Mouse (Mus musculus): ENCODE results near the gene Copz2. TPM values are rescaled to one million over a fixed set of nuclear protein-coding genes. Genes with fewer than 3 reads are reported as not detected.
A peak's percentile ranks its signal among the peaks of the same experiment; 100 is the strongest.
"Not testable (repeated sequence)": the region's sequence is repeated elsewhere in the genome, so short reads cannot be mapped to it uniquely, and the experiment has no call there.

Gene Copz2
- polyA plus RNA-seq (2015; fragmentation: Nextera tagmentation; extraction: Ambion mirVana) = 123 and 125 TPM in 2 replicates

DNA sequence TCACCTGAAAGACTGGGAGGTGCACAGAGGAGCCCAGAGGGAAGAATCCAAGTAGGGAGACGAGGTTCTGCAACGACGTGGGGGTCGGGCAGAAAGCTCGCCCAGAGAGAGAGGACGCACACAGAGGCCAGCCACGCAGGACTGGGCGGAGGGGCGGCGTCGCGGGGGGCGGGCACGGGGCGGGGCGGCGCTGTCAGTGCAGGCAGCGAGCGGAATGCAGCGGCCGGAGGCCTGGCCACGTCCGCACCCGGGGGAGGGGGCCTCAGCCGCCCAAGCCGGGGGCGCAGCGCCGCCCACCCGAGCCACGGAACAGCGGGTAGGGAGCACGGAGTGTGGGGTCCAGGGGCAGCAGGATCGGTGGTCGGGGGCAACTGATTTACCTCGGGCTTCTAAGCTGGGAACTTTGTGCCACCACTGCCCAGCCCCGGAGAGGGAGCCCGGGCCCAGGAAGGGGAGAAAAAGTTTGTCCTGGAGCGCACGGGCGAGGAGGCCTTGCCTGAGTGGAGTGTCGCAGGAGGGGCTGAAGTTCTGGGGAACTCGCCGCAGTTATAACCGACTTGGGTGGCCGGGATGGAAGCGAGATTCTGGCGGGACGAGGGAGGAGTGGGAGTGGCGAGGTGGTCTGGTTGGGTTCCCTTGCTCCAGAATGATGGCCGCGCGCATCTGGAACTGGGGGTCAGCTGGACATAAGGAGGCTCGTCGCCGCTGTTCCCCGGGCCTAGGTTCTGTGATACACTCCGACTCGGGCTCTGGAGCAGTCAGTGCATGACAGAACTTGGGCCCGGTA, at the start of gene Copz2:
TSS of gene Copz2 (plus strand) at position 190 of the 787 bp plus-strand sequence.
- H3K27ac ChIP-seq = peak within 1 kb of the TSS; percentile 44; the same call in 1 of the 2 replicates
- peak; percentile 63 for ATAC-seq (ENCODE audit: insufficient number of reproducible peaks, insufficient read depth, low FRiP score, low TSS enrichment, low read depth)
- WGBS = 1% methylated on average over 57 of the region's 60 CpGs

DNA sequence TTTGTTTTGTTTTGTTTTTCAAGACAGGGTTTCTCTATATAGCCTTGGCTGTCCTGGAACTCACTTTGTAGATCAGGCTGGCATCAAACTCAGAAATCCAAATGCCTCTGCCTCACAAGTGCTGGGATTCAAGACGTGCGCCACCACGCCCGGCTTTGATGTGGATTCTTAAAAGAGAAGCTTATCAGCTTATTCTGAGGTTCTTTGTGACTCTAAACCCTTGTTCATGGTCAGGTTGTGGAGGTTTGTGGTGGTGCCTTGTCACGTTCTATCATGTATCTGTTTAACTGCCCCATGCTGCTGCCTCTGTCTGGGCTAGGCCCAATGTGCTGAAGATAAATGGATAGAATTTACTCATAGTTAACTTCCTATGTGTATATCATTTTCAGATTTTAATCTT, 44.1 kb upstream of the Copz2 start:
- H3K4me1 ChIP-seq = no peaks in the 10 kb centered on the region
- H3K36me3 ChIP-seq = peaks cover 93% of the 10 kb centered on the region
- no peak overlapping the region for H3K9ac ChIP-seq
- WGBS = 88% methylated on average over 5 of the region's 5 CpGs
- no peak overlapping the region for H3K4me3 ChIP-seq
- no peaks in the 10 kb centered on the region for H3K9me3 ChIP-seq
- H3K27ac ChIP-seq = no peak overlapping the region
- no peak for ATAC-seq (ENCODE audit: insufficient number of reproducible peaks, insufficient read depth, low FRiP score, low TSS enrichment, low read depth)
- no peak overlapping the region for H3K4me2 ChIP-seq
- H3K27me3 ChIP-seq = no peaks in the 10 kb centered on the region

More for the DNA sequence above, at the start of gene Copz2:
- Histone ChIP-seq H3K27me3 (0 out of 2 replicates have a peak, but pooled peaks cover 4% of the 10 kb centered on the region), H3K4me3 (peak within 1 kb of the TSS; percentile 67), H3K4me1 (peaks cover 8% of the 10 kb centered on the region), H3K9me3 (no peaks in the 10 kb centered on the region), H3K4me2 (peak within 1 kb of the TSS; percentile 87), H3K36me3 (peaks cover 10% of the 10 kb centered on the region; the same call in 1 of the 2 replicates), H3K9ac (peak within 1 kb of the TSS; percentile 83)

GRCm38 (mm10) chr11:96808066-96808465, 41.6 kb upstream of the Copz2 start:
- peaks cover 95% of the 10 kb centered on the region for H3K36me3 ChIP-seq
- H3K4me2 ChIP-seq = no peak overlapping the region
- H3K4me1 ChIP-seq = no peaks in the 10 kb centered on the region
- no peak overlapping the region for H3K4me3 ChIP-seq
- no peaks in the 10 kb centered on the region for H3K9me3 ChIP-seq
- WGBS = 64% methylated on average over 1 of the region's 1 CpGs
- H3K27me3 ChIP-seq = no peaks in the 10 kb centered on the region
- H3K9ac ChIP-seq = no peak overlapping the region
- no peak overlapping the region for H3K27ac ChIP-seq
- no peak for ATAC-seq (ENCODE audit: insufficient number of reproducible peaks, insufficient read depth, low FRiP score, low TSS enrichment, low read depth)

GRCm38 (mm10) chr11:96809562-96810235, 40.0 kb upstream of the Copz2 start:
- Histone ChIP-seq H3K27ac (no peak overlapping the region), H3K36me3 (peaks cover 90% of the 10 kb centered on the region), H3K9ac (no peak overlapping the region), H3K9me3 (no peaks in the 10 kb centered on the region), H3K27me3 (no peaks in the 10 kb centered on the region), H3K4me1 (no peaks in the 10 kb centered on the region), H3K4me2 (no peak overlapping the region), H3K4me3 (no peak overlapping the region)
- 86% methylated on average over 6 of the region's 6 CpGs for WGBS
- no peak for ATAC-seq (ENCODE audit: insufficient number of reproducible peaks, insufficient read depth, low FRiP score, low TSS enrichment, low read depth)

DNA sequence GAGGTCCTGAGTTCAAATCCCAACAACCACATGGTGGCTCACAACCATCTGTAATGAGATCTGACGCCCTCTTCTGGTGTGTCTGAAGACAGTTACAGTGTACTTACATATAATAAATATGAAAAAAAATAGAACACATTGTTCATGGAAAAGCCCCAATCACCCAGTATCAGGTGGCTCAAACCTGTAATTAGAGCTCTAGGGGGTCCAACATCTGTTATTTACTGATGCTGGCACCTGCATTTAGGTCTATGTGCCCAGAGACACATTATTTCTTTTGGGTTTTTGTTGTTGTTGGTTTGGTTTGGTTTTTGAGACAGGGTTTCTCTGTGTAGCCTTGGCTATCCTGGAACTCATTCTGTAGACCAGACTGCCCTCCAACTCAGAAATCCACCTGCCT, 38.5 kb upstream of the Copz2 start:
- H3K4me3 ChIP-seq; H3K4me2 ChIP-seq; H3K9me3 ChIP-seq; H3K27me3 ChIP-seq; H3K9ac ChIP-seq; H3K4me1 ChIP-seq; H3K27ac ChIP-seq; ATAC-seq (ENCODE audit: insufficient number of reproducible peaks, insufficient read depth, low FRiP score, low TSS enrichment, low read depth): not testable (repeated sequence)
- 95% methylated on average over 1 of the region's 1 CpGs for WGBS
- peaks cover 87% of the 10 kb centered on the region for H3K36me3 ChIP-seq

DNA sequence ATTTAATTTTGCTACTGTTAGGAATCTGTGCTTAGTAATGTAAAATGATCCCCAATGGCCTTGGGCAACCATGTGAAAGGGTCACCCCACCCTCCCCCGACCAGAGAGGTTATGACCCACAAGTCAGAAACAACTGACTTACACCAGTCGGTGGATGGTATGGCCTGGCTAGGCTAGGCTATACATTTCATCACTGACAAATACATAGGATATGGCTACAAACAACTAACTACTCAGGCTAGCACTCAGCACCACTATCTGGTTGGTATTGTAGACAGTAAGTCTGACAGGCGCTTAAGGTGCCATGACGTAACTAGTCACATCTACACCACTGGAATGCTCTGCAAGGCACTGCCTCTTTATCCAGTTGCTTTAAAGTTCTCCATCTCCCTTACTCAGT, 36.2 kb upstream of the Copz2 start:
- no peak overlapping the region for H3K4me2 ChIP-seq
- no peaks in the 10 kb centered on the region for H3K27me3 ChIP-seq
- H3K36me3 ChIP-seq = peaks cover 91% of the 10 kb centered on the region
- ATAC-seq (ENCODE audit: insufficient number of reproducible peaks, insufficient read depth, low FRiP score, low TSS enrichment, low read depth) = no peak
- 73% methylated on average over 4 of the region's 4 CpGs for whole genome bisulfite sequencing
- no peak overlapping the region for H3K9ac ChIP-seq
- no peaks in the 10 kb centered on the region for H3K4me1 ChIP-seq
- H3K27ac ChIP-seq = no peak overlapping the region
- H3K9me3 ChIP-seq = no peaks in the 10 kb centered on the region
- no peak overlapping the region for H3K4me3 ChIP-seq

- no peaks in the 10 kb centered on the region for H3K4me1 ChIP-seq
- no peaks in the 10 kb centered on the region for H3K27me3 ChIP-seq
- peaks cover 91% of the 10 kb centered on the region for H3K36me3 ChIP-seq
- no peak overlapping the region for H3K27ac ChIP-seq
- no peak overlapping the region for H3K4me2 ChIP-seq
- ATAC-seq (ENCODE audit: insufficient number of reproducible peaks, insufficient read depth, low FRiP score, low TSS enrichment, low read depth) = no peak
- WGBS = 90% methylated on average over 5 of the region's 5 CpGs
- no peak overlapping the region for H3K4me3 ChIP-seq
- H3K9ac ChIP-seq = no peak overlapping the region
- H3K9me3 ChIP-seq = no peaks in the 10 kb centered on the region
These were observed 35.8 kb upstream of the Copz2 start for GRCm38 (mm10) chr11:96813920-96814319.

GRCm38 (mm10) chr11:96814443-96814842, 35.2 kb upstream of the Copz2 start:
- peaks cover 91% of the 10 kb centered on the region for H3K36me3 ChIP-seq
- H3K4me3 ChIP-seq = no peak overlapping the region
- H3K27me3 ChIP-seq = no peaks in the 10 kb centered on the region
- H3K4me1 ChIP-seq = no peaks in the 10 kb centered on the region
- no peaks in the 10 kb centered on the region for H3K9me3 ChIP-seq
- 89% methylated on average over 2 of the region's 2 CpGs for WGBS
- no peak for ATAC-seq (ENCODE audit: insufficient number of reproducible peaks, insufficient read depth, low FRiP score, low TSS enrichment, low read depth)
- no peak overlapping the region for H3K9ac ChIP-seq
- H3K4me2 ChIP-seq = no peak overlapping the region
- no peak overlapping the region for H3K27ac ChIP-seq

- ATAC-seq (ENCODE audit: insufficient number of reproducible peaks, insufficient read depth, low FRiP score, low TSS enrichment, low read depth) = no peak
- peaks cover 91% of the 10 kb centered on the region for H3K36me3 ChIP-seq
- H3K9ac ChIP-seq = no peak overlapping the region
- H3K4me3 ChIP-seq = no peak overlapping the region
- no peaks in the 10 kb centered on the region for H3K9me3 ChIP-seq
- WGBS = 98% methylated on average over 2 of the region's 2 CpGs
- no peak overlapping the region for H3K27ac ChIP-seq
- H3K4me1 ChIP-seq = no peaks in the 10 kb centered on the region
- no peaks in the 10 kb centered on the region for H3K27me3 ChIP-seq
- no peak overlapping the region for H3K4me2 ChIP-seq
These were observed 33.8 kb upstream of the Copz2 start for GRCm38 (mm10) chr11:96815895-96816294.

DNA sequence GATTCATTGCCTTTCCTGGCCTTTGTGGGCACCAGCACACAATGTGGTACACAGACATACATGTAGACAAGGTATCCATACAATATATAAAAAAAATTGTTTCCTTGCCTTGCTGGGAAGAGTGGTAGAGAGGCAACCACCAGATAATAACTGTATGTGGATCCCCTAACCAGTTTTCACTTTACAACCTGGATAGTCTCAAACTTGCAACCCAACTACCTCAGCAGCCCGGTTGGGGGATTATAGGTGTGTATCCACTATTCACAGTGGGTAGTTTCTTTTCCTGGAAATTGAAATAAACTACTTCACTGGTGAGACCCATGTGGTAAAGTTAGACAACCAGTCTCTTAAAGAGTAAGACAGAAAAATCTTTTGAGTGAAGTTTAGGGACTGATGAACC, 33.2 kb upstream of the Copz2 start:
- H3K27ac ChIP-seq = no peak overlapping the region
- H3K4me3 ChIP-seq = no peak overlapping the region
- H3K4me2 ChIP-seq = no peak overlapping the region
- H3K9ac ChIP-seq = no peak overlapping the region
- H3K4me1 ChIP-seq = no peaks in the 10 kb centered on the region
- peaks cover 91% of the 10 kb centered on the region for H3K36me3 ChIP-seq
- no peak for ATAC-seq (ENCODE audit: insufficient number of reproducible peaks, insufficient read depth, low FRiP score, low TSS enrichment, low read depth)
- WGBS = 90% methylated on average over 1 of the region's 1 CpGs
- H3K27me3 ChIP-seq = no peaks in the 10 kb centered on the region
- no peaks in the 10 kb centered on the region for H3K9me3 ChIP-seq

DNA sequence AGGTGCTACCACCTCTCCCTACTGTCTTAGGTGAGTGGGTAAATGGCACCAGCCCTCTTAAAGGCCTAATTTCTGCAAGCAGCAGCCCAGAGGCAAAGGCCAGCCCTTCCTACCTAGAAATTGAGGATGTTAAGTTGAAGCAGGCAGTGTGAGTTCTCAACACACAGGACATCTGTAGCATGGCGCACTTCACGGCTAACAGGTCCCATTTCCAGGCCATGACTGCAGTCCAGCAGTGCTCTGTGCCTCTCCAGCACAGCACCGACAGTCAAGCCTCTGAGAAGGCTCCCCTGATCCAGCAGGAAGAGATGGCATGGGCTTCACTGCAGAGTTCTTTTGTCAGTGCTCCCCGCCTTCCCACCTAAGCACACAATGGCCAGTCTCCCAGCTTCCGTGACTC, 32.7 kb upstream of the Copz2 start:
- H3K36me3 ChIP-seq = peaks cover 91% of the 10 kb centered on the region

More for the DNA sequence above, 32.7 kb upstream of the Copz2 start:
- no peak overlapping the region for H3K4me3 ChIP-seq
- H3K9me3 ChIP-seq = no peaks in the 10 kb centered on the region
- H3K27me3 ChIP-seq = no peaks in the 10 kb centered on the region
- H3K9ac ChIP-seq = no peak overlapping the region
- H3K27ac ChIP-seq = no peak overlapping the region
- no peaks in the 10 kb centered on the region for H3K4me1 ChIP-seq
- 90% methylated on average over 5 of the region's 5 CpGs for WGBS
- H3K4me2 ChIP-seq = no peak overlapping the region
- ATAC-seq (ENCODE audit: insufficient number of reproducible peaks, insufficient read depth, low FRiP score, low TSS enrichment, low read depth) = no peak

Data from embryonic facial prominence, embryonic 13.5 days (tissue).